Mouse (Mus musculus) ZHBTc4 (cell line): Measurements from ENCODE around the gene Arl2bp.
A peak's percentile ranks its signal among the peaks of the same experiment; 100 is the strongest.

Experiments
- DNase-seq: peaks from one replicate; pipeline ENCODE4 v3.0.0-alpha.2; 2011; ENCODE audit warnings: low read depth, low spot score

Arl2bp gene

DNA sequence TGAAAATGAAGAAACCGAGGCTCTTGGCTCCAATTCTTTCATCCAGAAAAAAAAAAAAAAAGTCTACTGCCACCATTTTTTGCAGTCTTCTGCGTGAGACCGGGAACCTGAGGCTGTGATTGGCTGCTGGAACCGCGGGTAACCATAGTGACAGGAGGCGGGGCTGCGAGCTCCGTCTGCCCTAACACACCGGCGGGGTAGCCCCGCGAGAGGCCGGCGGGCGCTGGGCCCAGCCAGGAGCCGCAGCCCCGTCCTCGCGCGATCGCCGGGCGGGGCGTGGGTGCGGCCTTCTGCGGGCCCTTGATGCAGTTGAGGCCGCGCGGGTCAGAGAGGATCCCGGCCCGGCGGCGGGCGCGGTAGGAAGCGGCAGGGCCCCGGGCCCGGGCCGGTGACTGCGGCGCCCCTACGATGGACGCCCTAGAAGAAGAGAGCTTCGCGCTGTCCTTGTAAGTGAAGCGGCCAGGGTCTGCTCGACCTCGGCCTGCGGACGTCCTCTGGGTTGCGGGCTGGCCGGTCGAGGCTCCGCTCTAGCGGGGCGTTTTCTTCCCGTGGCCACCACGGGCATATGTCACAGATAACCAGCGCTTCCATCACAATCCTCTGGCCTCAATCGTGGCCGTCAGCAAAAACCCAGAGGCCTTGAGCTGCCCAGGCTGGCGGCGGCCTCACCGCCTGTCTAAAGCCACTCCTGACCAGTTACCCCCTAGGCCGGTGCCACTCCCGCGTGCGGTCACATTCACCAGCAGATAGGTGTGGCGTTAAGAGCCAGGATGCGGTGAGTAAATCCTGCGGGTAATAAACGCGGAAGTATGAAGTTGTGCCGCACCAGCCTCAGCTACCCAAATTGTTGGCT is at the start of gene Arl2bp:
TSS of gene Arl2bp (plus strand) at position 145 of the 853 bp plus-strand sequence.
- DNase-seq, result peak; percentile 98

DNA sequence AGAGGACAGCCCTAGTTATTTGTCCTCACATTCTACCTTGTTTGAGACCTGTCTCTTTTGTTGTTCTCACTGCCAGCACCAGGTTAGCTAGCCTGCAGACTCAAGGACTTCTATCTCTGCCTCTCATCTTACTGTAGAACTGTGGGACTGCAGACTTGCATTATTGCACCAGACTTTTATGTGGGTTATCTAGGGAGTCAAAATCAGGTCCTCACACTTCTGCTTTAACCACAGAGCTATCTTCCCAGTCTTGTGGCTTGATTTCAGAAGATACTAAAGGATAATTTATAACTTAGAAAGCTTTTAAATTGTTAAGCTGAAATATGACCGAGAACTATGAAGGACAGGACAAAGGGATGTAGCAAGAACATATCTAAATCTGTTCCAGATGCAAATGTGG is 41.5 kb upstream of the Arl2bp start:
- no peak for DNase-seq

DNA sequence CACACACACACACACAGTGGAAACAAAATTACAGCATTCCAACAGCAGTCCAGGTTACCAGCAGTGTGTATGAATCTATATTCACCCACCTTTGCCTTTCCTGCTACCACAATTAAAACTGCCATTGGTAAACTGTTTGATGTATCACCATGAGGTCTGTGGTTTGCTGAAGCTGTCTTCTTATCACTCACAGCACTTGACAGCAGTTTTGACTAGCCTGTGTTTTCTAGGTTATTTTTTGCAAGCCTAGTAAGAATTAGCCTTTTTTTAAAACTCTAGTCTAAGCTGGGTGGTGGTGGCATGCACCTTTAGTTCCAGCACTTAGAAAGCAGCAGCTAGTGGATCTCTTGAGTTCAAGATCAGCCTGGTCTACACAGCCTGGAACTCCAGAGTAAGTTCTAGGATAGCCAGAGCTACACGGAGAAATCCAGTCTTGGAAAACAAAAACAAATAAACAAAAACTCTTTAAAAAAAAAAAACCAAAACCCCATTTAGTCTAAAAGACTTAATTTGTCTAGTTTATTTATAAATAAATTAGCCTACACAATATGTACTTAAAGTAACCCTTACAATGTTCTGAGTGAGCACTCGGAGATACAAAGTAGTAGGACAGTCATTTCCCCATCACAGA is 32.7 kb upstream of the Arl2bp start:
- DNase-seq, result no peak

DNA sequence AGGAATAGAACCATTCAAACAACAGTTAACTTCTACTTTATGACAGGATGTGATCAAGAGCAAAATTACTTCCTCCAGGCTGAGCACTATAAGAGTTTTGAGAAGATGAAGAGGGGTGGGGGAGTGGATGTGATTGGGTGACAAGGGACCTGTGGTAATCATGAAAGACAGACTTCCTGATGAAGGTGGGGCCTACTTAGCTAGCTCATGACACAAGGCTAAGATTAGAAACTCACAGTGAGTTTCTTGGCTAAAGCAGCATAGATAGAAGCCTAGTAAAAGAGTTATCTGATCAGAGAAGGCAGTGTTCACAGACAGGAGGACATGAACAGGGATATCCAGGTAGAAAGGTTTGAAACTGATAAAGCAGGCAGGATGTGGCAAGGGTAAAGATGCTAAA is 32.2 kb upstream of the Arl2bp start:
- no peak for DNase-seq

DNA sequence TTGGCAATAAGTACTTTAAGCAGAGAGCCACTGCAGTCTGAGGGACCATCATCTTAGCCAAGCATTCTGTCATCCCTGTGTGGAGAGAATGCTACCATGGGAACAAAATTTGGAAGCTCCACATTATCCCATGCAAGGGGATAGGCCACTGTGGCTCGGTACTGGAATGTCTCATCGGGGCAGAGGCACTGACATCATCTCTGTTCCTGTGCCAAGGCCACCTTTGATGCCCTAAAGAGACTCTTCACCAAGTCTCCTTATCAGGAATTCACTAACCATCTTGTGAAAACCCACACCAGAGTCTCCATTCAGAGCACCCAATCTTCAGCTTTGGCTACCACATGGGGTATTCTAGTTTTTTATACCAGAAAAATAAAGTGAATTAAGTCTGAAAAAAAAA is 25.2 kb upstream of the Arl2bp start:
- DNase-seq, result no peak

DNA sequence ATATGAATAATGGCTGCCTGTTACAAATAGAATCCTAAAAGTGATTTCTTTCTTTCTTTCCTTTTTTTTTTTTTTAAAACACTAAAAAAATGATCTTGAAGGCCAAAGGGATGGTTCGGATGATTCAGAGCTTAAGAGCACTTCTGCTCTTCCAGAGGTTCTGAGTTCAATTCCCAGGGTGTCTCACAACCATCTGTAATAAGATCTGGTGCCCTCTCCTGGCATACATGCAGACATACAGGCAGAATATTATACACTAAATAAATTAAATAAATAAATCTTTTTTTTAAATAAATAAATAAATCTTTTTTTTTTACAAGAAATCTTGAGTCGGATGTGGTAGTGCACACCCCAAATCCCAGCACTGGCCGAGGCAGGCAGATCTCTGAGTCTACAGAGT is 24.5 kb upstream of the Arl2bp start:
- DNase-seq, result no peak

DNA sequence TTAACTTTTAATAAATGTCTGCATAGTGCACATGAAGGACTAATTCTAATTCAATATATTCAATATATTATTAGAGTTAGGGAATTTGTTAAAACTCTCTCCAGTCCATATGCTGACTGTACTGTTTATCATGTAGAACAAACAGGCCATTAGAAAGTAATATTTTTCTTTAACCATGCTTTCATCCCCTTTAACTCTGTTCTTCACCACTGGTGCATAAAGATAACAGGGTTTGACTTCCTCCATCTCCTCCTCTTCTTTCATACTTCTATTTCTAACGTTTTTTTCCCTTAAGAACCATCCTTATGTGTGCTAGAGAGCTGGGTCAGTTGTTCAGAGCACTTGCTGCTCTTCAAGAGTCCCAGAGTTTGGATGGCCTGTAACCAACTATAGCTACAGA is 21.2 kb upstream of the Arl2bp start:
- no peak for DNase-seq

DNA sequence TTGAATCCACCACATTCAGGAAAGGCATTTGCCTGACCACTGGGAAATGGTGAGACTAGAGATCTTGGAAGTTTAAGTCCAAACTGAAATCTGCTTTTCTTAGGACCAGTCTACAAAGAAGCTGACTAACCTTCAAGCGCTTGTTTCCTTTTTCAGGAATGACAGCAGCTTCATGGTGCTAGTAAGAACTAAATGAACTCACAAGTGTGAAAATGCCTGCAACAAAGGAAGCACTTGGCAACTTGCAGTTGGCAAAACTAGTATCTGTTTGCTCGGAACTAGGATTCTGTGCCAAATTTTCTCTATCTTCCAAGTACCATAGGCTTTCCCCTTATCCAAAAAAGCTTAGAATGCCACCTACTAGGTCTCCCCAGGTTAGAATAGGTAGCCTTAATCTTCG is 20.2 kb upstream of the Arl2bp start:
- no peak for DNase-seq

DNA sequence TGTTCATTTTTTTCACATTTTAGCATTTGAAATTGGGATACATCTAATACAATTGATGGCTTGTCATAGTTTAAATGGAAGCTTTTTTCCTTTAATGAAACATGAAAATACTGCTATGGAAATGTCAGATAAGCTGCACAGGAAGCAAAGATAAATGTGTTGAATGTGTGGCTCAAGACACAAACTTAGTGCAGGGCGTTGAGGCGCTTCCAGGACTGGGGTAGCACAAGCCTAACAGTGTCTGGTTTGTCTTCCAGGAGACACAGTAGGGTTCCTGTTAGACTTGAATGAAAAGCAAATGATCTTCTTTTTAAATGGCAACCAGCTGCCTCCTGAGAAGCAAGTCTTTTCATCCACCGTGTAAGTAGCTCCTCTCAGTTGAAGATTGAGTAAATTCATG is 16.9 kb upstream of the Arl2bp start:
- DNase-seq, result no peak

DNA sequence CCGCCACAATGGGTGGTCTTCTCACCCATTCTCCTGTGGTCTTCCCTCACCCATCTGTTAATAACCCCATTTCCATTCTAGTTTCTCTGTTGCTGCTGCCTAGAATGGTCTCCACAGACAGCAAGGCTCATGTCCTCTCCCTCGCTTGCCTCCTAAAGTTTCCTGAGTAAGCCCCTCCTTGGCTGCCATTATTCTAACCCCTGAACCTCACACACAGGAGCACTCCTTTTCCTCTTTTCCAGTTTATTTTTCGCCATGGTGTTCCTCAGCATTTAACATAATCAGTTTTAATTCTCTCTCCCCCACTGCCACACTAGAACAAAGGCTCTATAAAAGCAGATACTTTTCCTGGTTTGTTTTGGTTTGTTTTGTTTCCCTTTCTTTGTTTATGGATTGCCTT is 13.4 kb upstream of the Arl2bp start:
- DNase-seq, result no peak

DNA sequence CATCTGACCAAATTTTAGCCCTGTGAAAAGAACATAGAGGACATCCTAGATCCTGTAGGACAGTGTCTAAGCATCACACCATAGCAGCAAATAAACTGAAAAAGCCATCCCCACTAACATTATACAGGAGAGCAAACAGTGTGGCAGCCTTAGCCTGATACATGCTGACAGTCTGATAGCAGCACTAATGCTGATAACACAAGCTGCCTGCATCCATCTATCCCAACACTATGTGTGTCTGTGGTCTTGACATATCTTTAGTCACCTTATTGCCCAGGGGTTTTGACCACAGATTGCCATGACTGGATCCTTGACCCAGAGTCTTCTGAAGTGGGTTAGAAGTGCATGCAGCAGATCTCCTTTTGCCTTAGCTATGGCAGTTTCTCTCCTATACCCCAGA is 11.4 kb upstream of the Arl2bp start:
- no peak for DNase-seq

DNA sequence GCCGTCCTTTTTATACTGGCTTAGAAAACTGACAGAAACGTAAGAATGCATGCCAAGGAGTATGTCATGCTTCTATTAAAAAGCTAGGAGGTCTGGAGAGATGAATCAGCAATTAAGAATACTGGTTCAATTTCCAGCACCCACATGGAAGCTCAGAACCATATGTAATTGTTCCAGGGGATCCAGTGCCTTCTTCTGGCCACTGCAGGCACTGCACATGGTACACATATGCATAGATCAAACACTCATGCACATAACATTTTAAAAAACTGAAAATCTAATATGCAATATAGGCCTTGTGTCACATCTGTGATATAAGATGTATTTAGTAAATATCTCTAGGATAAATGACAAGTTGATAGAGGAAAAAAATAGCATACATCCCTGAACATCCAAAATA is 8.4 kb upstream of the Arl2bp start:
- no peak for DNase-seq

DNA sequence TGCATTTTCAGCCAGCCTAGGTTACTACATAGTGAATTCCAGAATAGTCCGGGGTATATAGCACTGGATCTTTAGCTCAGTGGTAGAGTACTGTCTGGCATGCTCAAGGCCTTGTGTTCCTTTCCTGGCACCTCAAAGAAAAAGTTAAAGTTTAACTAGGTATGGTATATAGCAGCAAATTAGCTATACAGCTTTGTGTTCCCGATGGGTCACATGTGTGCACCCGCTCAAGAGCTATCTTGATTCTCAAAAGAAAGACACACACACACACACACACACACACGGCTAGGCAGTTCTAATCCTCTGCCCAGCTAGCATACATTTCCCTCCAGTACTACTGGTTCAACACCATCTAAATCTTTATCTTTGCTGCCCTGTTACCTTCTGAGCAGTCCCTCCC is 6.0 kb upstream of the Arl2bp start:
- DNase-seq, result no peak

DNA sequence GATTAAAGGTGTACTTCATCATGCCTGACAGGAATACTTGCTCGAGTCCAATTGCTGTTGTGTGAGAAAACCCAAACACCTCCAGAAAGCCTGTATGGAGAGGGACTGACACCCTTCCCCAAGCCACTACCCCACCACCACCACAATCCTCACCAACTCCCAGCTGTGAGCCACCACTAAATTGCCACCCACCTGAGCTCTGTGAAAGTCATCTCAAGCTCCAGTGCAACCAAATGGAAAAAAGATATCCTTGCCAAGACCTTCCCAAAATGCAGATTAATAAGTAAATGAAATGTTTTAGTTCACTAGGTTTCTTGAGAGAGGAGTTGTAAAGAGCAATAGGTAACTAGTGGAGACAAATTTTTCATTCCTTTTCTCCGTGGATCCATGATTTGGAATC is 1.7 kb upstream of the Arl2bp start:
- no peak for DNase-seq

DNA sequence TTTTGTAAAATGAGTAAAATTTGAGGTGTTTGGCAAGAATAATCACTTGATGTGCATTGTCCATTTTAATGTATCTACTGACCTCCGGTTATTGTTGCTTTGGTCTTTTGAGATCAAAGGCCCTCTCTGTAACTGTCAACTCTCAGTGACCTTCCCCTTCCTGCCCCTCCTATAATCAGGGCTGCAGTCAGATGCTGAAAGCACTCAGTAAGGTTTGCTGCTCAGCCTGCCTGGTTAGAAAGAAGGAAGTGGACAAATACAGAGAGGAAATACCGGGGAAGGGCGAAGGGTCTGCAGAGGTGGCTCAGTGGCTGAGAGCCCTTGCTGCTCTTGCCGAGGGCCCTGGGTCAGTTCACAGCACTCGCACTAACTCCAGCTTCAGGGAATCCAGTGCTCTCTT is 8.0 kb downstream of the Arl2bp start:
- no peak for DNase-seq

DNA sequence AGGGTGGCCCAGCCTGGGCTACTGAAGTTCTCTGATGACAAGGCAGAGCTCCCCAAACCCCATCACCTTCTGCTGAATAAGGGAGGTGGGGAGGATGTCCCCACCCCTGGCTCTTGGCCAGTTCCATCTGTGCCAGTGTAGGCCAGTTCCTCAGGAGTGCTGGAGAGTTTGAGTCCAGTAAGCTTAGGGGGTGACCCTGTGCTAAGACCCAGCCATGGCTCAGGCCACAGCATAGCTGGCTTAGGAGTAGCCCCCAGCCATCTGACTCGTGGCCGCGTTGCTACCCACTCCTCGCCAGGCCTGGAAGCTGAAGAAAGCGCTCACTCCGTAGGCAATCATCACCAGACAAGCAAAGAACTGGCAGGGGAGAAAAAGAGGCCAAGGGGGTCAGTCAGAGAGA is 9.5 kb downstream of the Arl2bp start:
- DNase-seq, result no peak

DNA sequence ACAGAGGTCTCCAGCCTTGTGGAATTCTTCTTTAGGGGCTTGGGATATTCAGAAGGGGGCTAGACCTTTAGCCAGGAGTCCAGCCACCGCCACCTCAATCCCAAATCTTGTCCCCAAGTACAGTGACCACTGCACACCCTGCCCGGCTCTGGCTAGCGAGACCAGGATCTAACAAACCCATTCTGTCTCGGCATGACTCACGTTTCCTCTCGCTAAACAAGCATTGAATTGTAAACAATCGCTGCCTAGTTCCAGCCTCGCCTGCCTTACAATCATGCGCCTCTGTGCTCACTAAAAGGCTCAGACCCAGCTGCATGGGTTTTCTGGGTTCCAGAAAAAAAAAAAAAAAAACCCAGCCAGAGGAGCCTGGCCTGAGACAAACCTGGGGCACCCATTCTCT is 12.2 kb downstream of the Arl2bp start:
- no peak for DNase-seq

DNA sequence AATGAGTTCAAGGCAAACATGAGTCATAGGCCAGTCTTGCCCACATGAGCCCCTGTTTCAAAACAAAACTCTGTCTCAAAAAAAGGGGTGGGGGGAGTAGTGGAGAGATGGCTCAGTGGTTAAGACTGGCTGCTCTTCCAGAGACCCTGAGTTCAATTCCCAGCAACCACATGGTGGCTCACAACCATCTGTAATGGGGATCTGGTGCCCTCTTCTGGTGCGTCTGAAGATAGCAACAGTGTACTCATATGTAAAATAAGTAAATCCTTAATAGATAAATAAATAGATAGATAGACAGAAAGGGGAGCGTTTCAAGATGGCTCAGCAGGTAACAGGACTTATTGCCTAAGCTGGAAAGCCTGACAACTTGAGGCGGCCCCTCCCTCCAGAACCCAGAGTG is 14.0 kb downstream of the Arl2bp start:
- DNase-seq, result peak; percentile 38

DNA sequence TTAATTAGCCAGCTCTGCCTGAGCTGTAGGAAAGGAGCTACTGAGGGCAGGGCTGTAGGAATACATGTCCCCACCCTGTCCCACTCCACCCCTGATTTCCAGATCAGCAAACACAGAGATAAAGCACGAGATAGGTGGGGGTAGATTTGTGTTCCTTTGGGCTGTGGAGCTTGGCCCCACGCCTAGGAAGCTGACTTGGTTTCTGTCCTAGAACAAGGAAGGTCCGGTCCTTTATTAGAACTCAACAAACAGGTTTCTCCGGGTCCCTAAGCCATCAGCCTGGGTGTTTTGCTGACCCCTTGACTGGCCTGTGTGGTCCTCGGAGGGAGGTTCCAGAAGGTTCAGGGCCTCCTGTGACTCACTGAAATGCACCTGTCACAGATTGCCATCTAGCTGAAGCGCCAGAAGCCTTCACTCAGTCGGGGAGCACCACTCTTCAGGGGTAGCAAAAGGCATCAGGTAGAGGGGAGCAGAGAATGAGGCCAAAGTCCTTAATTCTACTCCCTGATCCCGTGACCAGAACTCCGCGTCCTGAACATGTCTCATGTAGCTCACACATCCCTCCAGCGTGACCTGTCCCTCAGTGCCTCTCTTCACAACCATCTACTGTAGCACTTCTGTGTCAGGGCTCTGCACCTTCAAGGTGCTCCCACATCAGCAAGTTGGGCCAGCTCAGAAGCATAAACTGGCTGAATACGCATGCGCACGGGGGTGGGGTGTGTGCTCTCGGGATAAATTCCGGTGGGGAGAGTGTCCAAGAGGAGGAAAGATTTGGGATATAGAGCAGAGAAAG is 16.5 kb downstream of the Arl2bp start:
- no peak for DNase-seq

DNA sequence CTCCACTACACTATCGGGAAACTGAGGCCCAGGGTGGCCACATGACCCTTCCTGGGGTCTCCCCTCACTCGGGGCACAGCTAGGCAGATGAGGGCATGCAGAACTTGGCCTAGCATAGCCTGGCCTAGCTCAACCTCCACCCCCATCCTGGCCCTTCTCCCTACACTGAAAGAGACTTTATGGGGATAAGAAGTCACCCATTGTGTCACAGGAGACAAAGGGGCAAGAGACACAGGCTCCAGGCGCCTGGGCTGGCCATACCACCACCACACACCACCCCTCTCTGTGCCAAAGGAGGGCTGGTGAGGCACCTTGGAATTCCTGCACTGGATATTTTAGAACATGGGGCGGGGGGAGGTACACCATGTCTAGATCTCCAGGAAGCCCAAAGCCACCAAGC is 17.9 kb downstream of the Arl2bp start:
- no peak for DNase-seq

DNA sequence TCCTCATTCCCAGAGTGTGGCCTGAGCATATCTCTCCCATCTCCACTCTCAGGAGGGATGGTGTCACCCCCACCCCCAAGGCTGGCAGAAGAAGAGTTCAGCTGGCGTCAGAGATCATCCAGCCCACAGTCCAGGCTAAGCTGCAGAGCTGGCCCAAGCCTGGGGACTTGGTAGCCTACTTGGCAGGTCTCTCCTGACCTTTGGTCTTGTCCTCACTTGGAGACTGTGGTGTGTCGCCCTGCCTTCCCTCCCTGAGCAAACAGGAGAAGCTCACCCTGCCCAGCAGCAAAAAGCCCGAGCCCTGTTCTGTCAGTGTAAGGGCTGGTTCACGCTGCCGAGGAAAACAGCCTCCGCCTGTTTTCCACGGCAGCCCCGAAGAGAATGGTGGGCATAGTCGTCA is 19.6 kb downstream of the Arl2bp start:
- DNase-seq, result no peak

DNA sequence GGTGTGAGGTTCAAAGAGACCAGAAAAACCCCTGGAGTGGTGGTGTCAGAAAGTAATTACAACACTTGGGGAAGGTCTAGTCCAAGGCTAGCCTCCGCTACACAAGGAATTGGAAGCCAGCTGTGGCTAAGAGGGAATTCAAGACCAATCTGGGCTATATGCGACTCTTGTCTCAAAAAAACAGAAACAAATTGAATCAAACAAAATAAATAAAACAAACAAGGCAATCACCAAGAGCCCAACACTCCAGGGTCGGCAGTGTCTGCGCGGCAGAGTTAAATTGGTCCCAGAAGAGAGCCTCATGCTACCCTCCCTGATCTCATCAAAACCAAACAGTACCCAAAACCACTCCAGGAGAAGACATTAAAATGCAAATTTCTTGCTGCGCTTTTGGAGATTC is 28.3 kb downstream of the Arl2bp start:
- peak; percentile 33 for DNase-seq
